Mouse (Mus musculus) thymus, postnatal 4 days (tissue): ENCODE data around the gene Tbx20.

Experiments
- DNase-seq: peaks from one replicate; pipeline ENCODE4 v3.0.0; 2021

Tbx20 gene

DNA sequence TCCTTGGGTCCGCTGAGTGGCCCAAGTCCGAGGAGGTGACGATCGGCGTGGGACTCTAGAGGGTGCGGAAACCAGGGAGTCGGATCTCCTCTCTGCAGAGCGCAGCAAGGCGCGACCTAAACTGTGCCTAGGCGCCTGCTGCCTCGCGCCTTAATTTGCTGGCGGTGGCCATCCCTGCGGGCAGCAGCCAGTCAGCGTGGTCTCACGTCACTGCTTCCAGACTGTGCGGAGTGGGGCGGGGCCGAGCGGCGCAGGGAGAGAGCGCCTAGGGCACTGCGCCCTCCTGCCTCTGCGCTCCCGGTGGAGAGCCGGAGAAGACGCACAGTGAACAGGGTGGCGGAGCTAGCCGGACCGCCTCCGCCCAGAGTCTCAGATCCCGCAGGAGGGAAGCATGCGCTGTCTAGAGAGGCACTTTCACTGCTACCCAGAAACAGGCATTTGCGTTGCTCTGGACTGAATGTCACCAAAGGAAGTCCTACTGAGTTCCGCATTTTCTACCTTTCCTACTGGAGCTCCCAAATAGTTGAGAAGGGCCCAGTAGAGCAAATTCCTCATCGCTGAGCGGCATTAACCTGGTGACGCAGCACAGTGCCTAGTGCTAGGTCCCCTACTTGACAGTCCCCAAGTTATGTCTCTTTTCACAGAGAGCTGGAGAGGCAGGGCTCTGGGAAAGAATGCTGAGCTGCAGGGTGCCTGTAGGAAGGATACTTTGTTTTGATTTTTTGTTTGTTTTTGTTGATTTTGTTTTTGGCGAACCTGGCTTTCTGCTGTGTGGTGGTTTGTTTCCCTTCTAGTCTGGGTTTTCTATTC is at the start of gene Tbx20:
Tbx20 (minus strand) TSS at position 144 of the 810 bp plus-strand sequence.
- DNase-seq, result no peak

DNA sequence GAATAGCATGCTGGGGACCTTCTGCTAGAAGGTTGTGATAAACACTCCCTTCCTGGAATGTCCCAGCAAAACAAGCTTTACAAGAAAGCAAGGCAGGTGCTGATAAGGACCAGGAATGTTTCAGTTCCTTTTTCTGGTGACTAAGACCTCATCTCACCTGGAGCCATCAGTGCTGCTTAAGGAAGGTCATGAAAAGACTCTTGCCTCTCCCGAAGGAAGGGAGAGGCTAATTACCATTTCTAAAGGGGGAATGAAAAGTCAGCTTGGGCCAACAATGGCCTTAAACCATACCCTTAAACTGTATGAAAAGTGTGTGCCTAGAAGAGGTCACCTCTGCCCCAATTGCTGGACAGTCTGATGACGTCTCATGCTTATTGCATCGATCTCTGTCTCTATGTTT is 44.4 kb upstream of the Tbx20 start:
- no peak for DNase-seq

DNA sequence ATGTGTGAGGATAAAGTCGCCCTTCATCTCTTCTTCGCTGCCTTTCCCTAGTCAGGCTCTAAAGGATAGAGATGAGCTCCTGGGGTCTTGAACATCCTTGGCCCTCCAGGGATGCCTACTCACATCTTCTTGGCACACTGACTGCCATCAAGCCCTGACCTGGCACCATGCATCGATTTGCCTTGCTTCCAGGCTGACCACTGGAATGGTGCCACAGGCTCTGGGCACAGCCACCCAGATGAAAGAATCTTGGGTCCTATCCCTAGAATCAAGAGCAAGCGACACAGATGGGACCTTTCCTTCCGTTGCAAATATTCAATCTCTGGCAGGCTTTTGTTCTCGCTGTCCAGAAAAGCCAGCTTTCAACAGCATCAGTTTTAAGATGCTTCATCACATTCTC is 38.4 kb upstream of the Tbx20 start:
- no peak for DNase-seq

DNA sequence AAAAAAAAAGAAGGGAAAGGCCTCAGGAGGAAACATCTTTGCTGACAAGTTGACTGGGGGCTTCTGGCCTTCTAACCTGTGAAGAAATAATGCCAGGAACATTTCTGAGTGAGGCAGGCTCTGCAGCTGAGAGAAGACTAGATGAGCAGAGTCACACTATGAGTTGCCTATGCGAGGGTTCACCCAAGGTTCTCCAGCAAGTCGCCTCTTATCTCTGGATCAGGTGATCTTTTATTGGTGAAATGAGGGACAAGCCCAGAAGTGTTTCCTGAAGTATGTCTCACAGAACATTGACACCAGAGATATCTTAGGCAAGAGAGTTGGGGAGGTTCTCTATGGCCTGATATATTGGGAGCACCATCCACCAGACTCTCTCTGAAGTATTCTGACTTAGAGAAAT is 18.0 kb upstream of the Tbx20 start:
- no peak for DNase-seq

DNA sequence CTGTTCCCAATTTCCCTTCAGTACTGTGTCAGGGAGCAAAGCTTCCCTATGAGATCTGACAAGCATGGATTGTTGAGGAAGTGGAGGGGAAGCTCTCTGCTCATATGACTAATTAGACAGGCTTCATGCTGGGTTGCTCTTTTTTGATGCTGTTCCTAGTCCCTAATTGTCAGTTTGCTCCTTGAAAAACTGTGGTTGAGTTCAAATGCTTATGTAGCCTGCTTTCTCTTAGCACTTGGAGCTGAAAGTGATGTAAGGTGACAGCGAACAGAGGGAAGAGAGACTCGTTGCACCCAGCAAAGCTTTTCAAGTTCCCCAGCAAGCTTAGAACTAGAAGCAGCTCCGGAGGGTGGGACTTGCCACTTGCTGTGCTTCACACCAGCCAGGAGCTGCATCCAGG is 15.3 kb upstream of the Tbx20 start:
- DNase-seq, result no peak

DNA sequence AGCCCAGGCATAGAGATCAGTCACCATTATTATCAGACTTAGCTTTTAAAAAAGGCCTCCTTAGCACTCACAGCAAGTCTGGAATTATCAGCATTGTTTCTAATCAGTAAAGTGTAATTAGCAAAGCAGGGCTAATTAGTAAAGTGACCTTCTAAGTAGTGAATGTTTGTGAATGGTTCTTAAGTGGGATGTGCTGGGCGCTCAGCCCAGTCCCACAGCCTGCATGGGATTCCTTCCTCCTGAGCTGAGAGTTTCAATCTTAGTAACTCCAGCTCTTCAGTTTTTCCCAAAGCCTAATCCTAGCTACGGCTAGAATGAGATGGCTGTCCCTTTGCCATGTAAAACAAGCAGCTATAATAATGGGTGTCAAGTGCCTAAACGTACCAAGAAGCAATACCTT is 8.2 kb upstream of the Tbx20 start:
- DNase-seq, result no peak

DNA sequence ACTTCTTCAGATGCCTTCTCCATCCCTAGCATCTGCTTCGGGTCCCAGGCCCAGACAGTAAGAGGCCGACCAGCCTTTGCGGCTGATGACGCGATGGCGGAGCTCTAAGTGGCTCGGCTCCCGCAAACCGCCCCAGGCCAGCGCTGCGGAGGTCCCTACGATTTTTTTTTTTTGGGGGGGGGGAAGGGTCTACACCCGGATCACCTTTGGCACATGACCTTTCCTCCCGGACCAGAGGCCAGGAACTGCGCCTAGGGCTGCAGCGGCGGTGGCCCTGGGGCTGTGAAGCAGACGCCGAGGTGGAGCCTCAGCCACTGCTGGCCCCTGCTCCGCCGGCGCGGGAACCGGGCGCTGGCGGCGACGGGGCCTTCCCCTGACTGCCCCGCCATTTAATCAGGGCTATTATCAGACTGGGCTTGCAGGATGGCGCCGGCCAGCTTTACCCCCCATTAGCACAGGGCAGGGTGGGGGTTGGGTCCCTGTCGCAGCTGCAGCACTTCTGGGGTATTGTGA is 6.9 kb upstream of the Tbx20 start:
- DNase-seq, result no peak

DNA sequence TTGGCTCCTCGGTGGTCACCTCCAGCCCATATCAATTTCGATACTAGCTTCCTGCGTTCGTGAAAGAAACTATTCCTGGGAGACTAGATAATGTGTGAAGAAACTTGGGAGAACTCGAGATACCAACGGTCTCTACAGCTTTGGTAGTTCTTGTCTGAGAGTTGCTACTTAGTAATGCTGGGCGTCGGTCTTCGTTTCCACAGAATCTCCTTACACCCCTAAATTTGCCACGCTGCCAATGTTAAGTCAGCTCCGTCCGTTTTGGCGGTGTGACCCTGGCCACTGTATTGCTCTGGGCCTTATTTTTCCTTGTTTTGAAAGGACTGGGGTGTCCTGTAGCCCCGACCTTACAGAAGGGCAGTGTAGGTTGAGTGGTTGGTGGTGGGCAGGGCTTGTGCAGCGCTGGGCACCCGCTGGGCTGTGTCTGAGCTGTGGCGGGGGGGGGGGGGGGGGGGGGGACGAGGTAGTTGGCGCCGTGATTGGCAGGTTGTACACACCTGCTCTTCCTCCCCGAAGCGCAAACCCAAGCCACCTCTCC is 6.4 kb upstream of the Tbx20 start:
- DNase-seq, result no peak

DNA sequence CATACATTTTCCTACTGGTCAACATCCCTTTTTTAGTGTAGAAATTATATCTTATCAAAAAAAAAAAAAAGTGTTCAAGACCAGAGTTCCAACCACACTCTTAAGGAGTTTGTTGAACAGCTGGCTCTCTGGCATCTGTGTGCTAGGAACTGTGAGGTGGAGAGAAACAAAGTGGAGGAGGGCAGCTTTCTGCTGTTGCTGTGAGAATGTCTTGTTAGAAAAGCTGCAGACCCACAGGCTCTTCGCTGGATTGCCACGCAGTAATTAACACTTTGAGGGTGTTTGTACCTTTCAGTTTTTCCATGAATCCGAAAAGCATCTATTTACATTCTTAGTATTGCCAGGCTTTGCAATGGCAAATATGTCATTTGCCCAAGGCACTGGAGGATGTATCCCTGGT is 5.9 kb upstream of the Tbx20 start:
- DNase-seq, result no peak

DNA sequence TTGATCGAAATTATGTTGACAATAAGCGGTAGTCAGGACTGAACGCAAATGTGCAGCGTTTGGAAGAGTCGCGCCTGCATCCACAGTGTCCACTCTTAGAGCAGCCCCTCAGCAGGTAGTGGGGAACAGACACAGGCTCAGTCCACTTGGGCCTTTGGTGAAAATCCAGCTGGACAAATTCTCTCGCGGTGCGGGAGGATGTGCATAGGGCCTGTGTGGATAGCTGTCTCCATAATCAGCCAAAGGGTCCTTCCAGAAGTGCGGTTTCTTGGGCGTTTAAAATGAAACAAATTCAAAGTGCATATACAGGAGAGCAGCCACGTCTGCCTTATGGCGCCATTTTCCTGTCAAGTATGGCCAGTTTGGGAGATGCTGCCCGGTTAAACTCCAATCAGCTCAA is 4.5 kb upstream of the Tbx20 start:
- no peak for DNase-seq

DNA sequence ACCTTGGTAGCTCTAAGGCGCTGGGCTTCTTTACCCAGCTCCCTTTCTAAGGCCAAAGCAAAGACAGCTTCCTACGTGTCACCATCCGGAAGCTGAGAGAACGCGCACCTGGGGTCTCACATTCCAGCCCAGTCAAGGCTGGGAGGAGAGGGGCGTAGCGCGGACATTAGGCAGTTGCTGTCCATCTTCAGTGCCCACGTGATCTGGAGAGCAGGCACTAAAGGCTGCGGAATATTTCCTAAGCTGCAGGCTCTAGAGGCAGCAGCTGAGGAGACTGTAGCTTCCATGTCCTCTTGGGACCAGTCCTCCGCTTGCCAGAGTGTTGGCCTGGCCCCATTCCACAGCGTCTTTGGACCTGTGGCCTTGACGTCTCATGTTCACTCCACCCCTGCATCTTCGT is 3.9 kb upstream of the Tbx20 start:
- DNase-seq, result no peak

DNA sequence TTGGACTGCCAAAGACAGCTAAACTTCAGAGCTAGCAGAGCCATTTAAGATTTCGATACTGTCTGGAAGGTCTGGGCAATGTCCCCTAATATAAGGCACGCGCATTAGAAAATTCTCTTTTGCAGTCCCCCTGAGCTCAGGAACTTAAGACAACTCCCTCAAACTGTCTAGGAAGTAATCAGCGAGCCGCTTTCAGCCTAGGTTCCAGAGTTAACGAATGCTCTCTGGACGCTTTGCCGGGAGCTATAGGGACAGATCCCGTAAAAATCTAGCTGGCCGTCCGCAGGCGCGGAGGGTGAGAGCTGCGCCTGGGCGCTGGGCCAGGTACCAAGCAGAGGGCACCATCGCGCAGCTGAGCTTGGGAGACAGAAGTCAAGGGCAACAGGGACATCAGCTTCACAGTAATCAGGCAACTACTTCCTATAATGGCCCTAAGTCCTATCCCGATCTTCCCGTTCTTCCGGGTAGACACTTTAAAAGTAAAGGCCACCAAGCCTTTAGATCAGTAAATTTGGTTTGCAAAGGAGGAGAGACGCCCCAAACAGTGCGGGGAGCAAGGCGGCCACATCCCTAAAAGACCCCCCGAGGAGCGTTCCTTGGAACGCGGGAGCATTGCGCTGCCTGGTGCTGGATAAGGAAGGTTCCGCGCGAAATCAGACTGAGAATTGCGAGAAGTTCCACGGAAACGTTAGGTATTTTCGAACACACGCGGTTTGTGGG is 3.2 kb upstream of the Tbx20 start:
- DNase-seq, result no peak

DNA sequence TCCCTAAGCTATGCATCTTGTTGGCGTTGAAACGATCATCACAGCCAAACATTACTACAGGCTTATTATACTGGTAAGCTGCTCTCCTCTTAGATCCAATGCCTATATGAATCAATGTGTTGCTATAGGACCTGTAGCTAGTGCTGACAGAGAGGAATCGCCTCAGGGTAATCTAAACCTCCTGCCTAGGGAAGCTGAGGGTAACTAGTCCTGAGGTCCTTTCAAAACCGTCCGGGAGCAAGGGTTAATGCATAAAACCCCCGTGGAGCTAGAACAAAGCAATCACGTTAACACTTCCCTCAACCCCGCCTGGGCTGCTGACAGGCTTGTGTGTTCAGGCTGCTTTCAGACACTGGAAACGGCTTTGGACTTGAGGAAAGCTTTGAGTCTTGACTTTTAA is 2.4 kb upstream of the Tbx20 start:
- no peak for DNase-seq

DNA sequence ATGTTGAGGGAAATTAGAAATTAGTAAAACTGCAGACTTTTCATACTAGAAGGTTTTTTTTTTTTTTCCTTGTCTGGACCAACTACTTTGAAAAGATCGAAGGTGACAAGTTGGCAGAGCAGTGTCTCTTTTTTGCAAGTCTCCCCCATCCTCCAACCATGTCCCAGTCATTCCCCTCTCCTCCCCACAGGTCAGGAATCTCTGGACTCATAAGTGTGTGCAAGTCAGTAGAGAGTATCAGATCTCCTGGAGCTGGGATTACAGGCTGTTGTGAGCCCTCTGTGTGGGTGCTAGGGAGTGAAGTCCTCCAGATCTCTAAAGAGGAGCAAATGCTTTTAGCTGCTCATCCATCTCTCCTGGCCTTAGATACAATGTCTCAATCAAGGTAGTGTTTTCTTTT is 1.5 kb upstream of the Tbx20 start:
- DNase-seq, result no peak

DNA sequence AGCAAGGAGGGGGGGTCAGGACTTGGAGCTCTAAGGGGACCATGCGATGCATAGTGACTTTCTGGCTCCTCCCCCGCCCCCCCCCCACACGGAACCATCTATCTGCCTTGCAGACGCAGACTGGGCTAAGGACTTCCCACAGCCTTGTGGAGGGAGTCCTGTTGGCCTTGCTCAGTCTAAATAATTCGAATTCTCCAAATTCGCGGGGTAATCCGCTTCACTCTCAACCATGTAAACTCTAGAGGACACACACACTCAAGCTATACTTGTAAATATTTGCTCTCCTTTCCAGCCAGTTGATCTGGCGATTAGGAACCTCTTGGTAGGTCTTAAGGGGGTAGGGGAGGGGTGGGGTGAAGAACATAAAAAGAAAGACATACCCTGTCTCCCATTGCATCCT is 898 bp upstream of the Tbx20 start:
- DNase-seq, result no peak

DNA sequence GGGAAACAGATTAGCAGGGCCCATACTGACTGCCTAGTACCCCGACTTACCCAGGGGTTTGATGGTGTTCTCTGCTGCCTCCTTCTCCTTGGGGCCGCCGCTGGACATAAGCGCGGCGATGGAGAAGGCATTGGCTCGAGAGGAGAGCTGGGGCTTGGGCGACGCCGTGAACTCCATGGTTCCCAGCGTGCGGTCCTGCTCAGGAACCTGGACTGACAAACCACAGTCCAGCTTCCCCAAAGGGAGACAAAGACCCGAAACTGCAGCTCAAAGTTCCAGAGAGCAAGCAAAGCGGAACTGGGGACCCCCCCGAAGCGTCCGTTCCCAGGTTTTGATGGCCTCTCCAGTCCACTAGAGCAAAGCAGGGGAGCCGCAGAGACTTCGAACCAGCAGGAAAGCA is 434 bp downstream of the Tbx20 start:
- no peak for DNase-seq

DNA sequence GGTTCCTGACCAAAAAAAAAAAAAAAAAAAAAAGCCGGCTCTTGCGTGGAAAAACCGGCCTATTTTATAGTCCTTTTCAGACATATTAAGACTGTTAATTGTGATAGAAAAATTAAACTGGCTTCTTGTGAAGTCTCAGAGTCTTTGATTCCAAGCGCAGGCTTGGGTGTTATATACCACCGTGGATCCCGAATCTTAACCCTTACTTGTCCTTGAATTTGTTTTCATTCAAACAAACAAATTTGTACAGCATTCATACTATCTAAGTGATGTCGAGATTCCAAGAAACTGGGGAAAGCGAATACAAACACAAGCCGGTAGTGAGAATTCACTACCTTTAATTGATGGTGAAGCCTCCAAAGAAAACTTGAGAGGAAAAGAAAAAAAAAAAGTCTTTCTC is 932 bp downstream of the Tbx20 start:
- no peak for DNase-seq

DNA sequence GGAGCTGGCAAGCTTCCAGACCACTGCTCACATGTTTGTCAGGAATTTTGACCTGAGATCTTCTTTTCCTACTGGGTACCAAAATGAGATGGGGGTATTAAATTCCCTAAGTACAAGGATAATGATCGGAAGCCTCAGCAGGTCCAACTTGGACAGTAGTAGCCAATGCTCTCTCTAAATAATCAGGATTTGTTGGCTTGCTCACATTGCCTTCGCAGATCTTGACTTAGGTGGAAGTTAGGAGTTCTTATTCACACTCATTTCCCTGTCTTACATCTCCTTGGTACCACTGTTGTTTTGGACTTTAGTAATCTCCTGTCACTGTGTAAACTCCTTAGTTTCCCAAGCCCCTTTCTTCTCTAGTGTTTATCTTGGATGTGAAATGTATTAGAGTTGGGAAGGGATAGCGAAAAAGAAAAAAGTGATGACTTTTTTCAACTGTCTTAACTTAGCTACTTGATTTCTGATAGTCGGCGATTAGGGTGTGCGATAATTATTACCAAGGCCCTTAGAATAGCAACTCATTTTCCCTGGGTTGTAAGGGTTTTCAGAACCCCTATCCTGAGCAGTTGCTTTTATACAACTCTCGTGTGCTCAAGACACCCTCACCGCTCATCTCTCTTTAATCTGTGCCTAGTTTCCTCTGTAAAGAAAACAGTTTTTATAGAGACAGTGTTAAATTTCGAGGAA is 1.5 kb downstream of the Tbx20 start:
- DNase-seq, result no peak

DNA sequence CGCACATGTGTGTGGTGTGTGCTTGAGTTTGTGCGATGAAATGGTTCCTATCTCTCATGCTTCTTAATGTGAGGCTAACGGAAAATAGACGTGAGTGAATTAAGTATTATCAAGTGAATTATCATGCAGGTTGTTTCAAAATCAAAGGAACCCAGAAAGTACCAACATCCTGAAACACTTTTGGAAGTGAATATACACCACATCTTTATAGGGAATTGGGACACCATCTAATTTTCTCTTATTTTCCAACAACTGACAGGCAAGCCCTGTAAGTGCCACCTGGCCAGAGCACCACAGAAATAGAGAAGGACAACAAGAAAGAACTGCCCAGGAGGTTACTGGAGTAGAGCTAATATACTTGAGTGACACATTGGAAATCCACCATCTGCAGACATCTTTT is 2.4 kb downstream of the Tbx20 start:
- DNase-seq, result no peak

DNA sequence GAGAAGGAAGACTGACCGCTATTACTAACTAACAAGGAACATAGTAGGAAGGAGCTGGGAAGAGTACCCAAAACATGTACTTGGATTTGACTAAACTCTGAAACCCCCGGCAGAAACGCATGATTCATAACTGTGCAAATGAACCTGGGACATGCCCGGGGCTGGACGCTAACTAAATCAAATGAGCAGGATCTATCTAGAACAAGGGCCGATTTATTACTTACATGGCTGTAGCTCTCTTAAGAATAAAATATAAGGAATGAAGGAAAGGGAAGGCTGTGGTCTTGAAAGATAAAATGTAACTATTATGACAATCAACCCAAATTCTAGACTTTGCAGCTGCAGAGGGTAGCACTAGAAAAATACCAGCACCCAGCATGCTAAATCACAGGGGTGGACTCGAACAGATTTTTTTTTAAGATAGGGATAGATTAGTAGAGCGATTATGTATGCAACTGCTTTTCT is 3.1 kb downstream of the Tbx20 start:
- no peak for DNase-seq

DNA sequence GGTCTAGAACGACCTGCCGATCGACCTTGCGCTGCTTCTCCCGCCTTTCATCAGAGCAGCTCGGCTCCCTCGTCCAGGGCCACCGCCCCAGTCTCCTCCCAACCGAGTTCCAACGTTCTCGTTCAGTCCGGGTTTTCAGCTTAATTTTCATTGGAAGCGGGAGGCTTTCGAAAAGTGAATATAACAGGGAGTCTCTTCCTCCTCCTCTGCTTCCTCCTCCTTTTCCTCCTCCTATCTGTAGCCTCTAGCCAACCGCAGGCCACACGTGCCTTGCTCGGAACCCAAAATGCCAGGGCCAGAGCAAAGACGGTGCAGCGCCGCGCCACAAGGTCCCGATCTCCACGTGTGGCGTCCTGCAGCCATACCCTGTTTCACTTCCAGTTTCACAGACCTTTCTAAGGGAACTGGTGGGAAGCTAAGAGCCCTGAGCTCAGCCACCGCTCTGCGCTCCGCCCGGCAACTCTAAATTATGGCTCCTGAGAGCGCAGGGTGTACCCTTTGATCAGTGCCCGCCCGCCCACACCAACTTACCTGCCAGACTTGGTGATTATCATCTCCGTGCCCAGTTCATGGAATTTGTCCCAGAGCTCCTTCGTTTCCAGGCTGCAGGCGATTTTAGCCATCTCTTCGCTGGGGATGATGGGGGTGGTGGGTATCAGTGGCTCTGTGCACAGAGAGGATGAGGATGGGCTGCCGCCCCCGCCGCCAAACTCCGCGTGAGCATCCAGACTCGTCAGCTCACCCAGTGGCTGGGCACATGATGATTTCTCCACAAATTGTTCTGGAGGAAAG is 3.8 kb downstream of the Tbx20 start:
- no peak for DNase-seq

DNA sequence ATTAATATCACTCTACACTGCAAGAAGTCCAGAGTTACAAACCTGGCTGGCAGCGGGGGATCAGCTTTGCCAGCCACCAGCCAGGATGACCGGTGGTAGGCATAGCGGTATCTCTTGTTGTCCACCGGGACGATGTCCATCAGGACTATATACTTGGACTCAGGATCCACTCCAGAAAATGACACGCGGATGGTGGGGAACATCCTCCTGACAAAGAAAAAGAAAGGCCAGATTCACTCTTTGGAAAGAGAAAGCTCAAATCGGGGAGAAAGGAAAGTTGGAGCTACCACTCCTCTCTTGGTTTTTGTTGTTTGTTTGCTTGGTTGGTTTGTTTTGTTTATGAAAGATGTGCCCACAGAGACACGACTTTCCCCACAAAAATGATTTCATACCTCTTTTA is 4.5 kb downstream of the Tbx20 start:
- no peak for DNase-seq

DNA sequence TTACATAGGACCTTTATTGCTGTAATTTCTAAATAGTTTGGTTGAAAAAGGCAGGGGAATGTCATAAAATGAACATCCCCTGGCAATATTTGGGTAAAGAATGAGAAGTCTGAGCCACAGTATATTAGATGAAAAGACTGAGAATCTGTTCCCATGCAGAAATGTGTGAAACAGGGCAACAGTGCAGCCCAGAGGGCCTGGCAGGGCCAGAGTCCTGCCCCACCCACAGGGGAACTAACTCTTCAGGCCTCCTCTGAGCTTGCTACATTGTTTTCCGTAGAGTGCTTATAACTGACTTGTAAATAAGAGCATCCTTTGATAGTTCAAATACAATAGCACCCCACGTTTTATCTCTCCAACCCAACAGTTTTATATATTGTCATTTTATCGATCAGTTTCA is 7.0 kb downstream of the Tbx20 start:
- DNase-seq, result no peak
